Mouse (Mus musculus) gastrocnemius, adult 2 months (tissue): Measurements from ENCODE around the gene Inf2. TPM values are rescaled to one million over a fixed set of nuclear protein-coding genes. Genes with fewer than 3 reads are reported as not detected.

Source experiments
- DNase-seq: peaks from one replicate; pipeline ENCODE4 v3.0.0; 2022
- H3K27ac ChIP-seq: fragments of 200-600 bp; 2 replicates; pipeline ENCODE4 v1.8.1; 2022; ENCODE audit warnings: mild to moderate bottlenecking
- H3K4me3 ChIP-seq: fragments of 200-600 bp; 2 replicates; pipeline ENCODE4 v1.8.1; 2022; ENCODE audit warnings: mild to moderate bottlenecking, moderate library complexity
- CTCF ChIP-seq: fragments of 200-600 bp; IDR thresholded peaks from 2 replicates; pipeline ENCODE4 v1.8.1; 2022; ENCODE audit warnings: antibody characterized with exemption, mild to moderate bottlenecking, moderate library complexity
- intact Hi-C: fragments of 180-260 bp; cut with DNase I; formaldehyde crosslinking; loops from one replicate; pipeline ENCODE4 v1.15.1; 2025
- long read RNA-seq, 2 experiments: library from polyadenylated mRNA; stranded (forward); transcript quantifications; one replicate each; pipeline ENCODE4 v2.0.0; 2021
- total RNA-seq, 2 experiments: library from RNA; stranded (reverse); gene quantifications; 2 replicates each; pipeline ENCODE4 v1.2.3; 2021

The Inf2 gene
- 10 to 100 TPM in 1 of 2 experiments, 1 to 10 TPM in 1; 8.2 to 13.0 TPM for total RNA-seq
- long read RNA-seq, experiment 1, partial matches to known transcripts: 3 of 5 reads
- long read RNA-seq, experiment 1, other reads (novel, unspliced or antisense): 2 of 5 reads
- long read RNA-seq, experiment 2, partial matches to known transcripts: 0 of 1 reads
- long read RNA-seq, experiment 2, other reads (novel, unspliced or antisense): 1 of 1 reads

DNA sequence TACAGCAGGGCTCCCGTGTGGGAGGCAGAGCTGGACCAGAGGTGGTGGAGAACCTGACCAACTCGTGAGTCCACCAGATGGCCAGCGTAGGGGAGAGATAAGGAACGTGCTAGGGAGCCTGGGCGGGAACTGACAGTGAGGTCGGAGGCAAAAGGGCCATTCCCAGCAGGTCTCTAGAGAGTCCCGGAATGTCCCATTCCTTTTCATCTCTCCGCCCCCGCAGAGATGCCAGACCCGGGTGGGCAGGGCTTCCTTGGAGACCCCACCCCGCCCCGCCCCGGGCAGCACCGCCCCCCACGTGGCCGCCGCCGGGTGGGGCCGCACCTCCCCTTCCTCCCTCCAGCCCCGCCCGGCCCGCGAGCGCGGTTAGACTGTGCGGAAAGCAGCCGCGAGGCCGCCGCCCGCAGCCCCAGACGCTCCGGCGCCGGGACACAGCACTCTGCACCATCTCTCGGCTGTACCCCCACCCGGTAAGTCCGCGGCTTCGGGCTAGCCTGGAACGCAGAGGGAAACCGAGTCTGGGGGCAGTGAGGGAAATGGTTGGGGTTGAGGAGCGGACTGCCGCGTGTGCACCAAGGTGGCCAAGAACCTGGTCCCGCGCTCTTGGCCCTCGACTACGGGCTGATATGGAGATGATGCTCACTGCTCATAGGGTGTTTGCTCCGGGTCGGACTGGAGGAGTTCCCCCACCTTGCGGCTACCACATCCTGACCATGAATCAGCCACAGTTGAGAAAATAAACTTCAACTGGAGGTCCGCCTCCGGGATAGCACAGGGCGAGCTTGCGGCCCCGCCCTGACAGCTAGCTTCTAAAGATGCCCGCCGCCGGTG, at the start of gene Inf2:
Gene Inf2 (plus strand): TSS at position 359 of the 831 bp plus-strand sequence.
- peak; percentile 90 for DNase-seq
- peak within 1 kb of the TSS; percentile 93 for H3K27ac ChIP-seq
- TF ChIP-seq CTCF: no peak

DNA sequence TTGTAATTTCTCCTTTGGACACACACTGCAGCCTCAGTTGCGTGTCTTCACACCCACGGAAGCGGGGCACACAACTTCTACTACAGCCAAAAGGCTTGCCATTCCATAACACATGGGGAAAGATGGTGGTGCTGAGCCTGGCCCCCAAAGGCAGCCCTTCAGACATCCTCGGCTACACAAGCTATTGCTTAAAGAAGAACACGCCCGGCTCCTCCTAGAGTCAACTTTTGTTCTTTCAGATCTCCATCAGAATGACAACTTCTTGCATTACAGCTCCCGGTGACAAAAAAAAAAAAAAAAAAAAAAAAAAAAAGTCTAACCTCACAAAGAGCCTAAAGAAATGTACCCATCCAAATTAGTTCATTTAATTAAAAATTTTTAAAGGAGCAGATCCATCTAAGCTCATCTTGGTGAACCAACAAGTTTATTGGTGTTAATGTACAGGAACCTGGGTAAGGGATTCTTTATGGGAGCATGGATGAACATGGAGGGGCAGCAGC, 49.1 kb upstream of the Inf2 start:
- Histone ChIP-seq H3K4me3 (no peak overlapping the region), H3K27ac (no peak overlapping the region)
- TF ChIP-seq CTCF: no peak
- intact Hi-C loops: no loop called here
- no peak for DNase-seq

More for the DNA sequence above, at the start of gene Inf2:
- peak within 1 kb of the TSS; percentile 85 for H3K4me3 ChIP-seq
- intact Hi-C loops: no loop called here

DNA sequence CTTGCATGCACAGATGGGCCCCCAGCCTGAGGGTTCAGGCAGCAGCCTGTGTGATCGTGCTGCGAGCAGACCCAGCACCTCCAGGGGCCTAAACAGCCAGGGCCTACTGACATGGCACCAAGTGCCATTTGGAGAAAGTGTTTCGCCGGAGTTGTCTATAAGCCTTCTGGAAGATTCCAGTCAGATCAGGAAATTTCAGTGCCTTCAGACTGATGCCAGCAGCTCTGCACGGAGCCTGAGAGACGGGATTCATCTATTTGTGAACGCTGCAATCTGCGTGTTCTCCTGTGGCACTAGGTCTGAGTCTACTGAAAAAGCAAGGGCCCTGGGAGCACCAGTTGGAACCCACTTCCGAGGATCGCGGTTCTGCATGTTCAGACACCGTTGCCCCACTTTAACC, 48.3 kb upstream of the Inf2 start:
- intact Hi-C loops: loop anchor here (5.0 kb wide), 2 partner anchors 68 to 128 kb away; no protein-coding TSS in a partner anchor
- no peak for TF ChIP-seq CTCF

DNA sequence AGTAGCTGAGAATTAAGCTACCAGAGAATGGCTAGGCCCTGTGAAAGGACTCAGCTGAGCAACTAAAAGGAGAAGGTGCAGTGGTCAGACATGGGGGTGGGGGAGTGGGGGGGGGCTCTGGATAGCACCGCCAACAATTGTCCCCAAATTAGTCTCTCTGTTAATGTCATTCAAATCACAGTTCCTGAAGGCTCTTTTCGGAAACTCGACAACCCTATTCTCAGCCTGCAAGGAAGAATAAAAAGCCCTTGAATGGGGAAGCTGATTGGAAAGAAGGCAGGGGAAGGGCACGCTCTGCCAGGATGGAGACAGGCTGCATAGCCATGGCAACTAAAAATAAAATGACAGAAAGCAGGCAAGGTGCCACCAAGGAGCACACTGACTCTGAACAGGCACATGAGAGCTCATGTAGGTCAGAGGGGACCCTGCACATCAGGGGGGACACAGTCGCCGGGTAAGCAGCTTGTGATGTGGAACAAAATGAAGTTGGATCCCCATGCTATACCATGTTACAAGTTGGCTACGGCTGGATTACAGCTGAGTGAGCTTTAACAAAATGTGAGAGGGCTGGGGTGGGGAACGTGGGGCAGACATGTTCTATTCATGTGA, 47.0 kb upstream of the Inf2 start:
- intact Hi-C loops: loop anchor here (2.0 to 5.0 kb wide), 4 partner anchors 43 to 397 kb away; no protein-coding TSS in a partner anchor
- no peak for TF ChIP-seq CTCF
- no peak for DNase-seq

More for the DNA sequence above, 48.3 kb upstream of the Inf2 start:
- no peak for DNase-seq
- no peak overlapping the region for H3K4me3 ChIP-seq
- H3K27ac ChIP-seq: no peak overlapping the region

DNA sequence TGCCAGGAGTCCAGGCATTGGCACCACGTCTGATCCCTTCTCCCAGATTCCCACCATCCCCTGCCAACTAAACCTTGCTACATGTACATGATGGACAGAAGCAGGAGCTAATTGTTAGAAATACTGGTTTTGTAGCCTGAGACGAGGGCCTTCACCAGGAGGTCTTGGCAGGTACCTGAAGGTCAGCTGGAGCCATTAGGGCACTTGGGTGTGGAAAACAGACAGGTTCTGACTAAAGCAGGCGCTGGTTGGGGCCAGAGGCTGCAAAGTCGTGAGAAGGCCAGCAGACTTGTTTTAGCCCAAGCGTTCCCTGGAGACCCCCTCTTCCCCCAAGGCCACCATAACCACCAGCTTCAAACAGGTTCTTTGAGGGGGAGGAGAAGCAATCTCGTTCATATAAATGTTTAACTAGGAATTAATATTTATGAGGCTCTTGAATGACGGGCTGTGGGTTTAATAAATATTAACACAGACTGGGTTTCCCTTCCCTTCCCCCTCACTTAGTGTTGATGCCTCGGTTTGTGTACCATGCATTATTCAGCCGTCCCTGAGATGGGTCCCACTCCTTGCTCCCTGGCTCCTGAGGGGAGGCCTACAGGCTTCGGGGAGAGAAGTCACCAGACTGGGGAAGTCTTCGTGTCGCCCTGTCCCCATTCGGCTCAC, 46.2 kb upstream of the Inf2 start:
- TF ChIP-seq CTCF: no peak
- H3K27ac ChIP-seq: no peak overlapping the region
- no peak overlapping the region for H3K4me3 ChIP-seq
- intact Hi-C loops: loop anchor here (2.0 to 5.0 kb wide), 4 partner anchors 44 to 398 kb away; no protein-coding TSS in a partner anchor
- no peak for DNase-seq

More for the DNA sequence above, 47.0 kb upstream of the Inf2 start:
- Histone ChIP-seq H3K27ac (no peak overlapping the region), H3K4me3 (no peak overlapping the region)

DNA sequence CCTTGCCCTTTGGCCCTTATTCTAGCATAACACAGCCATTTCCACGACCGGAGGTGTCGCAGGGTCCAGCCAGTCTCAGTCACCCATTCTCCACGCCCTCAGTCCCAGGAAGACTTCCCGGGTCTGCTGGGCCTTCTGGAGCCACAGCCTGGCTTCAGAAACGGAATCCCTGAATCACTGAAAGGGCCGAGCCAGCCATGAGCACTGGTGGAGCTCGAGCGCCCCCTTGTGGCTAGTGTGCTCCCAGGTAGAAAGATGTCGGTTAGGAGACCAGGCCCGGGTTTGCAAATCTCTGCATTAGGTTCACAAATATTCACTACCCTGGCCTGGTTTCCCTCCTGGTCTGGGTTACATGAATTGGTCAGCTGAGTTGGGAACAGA, 45.7 kb upstream of the Inf2 start:
- DNase-seq: peak; percentile 91
- intact Hi-C loops: loop anchor here (1.0 to 5.0 kb wide), 5 partner anchors 44 to 430 kb away; no protein-coding TSS in a partner anchor

DNA sequence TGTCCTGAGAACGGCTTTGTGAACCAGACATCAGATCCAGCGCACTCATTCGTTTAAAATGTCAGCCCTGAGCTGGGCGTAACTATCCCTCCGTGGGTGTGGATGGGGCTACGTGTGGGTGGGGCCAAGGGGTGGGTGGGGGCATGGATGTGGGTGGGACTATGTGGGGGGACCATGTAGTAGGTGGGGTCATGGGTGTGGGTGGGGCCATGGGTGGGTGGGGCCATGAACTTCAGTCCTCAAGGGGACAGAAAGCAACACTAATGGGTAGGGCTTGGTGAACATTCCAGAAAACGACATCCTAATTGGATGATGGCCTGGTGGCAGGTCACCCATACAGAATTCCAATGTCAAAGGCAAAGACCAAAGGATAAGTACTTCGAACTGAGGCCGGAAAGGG, 44.6 kb upstream of the Inf2 start:
- no peak for DNase-seq
- Histone ChIP-seq H3K27ac (no peak overlapping the region), H3K4me3 (no peak overlapping the region)
- TF ChIP-seq CTCF: no peak
- intact Hi-C loops: loop anchor here (1.0 to 5.0 kb wide), 5 partner anchors 45 to 431 kb away; no protein-coding TSS in a partner anchor

More for the DNA sequence above, 45.7 kb upstream of the Inf2 start:
- no peak overlapping the region for H3K4me3 ChIP-seq
- no peak overlapping the region for H3K27ac ChIP-seq
- TF ChIP-seq CTCF: no peak; the same call in 1 of the 2 replicates

DNA sequence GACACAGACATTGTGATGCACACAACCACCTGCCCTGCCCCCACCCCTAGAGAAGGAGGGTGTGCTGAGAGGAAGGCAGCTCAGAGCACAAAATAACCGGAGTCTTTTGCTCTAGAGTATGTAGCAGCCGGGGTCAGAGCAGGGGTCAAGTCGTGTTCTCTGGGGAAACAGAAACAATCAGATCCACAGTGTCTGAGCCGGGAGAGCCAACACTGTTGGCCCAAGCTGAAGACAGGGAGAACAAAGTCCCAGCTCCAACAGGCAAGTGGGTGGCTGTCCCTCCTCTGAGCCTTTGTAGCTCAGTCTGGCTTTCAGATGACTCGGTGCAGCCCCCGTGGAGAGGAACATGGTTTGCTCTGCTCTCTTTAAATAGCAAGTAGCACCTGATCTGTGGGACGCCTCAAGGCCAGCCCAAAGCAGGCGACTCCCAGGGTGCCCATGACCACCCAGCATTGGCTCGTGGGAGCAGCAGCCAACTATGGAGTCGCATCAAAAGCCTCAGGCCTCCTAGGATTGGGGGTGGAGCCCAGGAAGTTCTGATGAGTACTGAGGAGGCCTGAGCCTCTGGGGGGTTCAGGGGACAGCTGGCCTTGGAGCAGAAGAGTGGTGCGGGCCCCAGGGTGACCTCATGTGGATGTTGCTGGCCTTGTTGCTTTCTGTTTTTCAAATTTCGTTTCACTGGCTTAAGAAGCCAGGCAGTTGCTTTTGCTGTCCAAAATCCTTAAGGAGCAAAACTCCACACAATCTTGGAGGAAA, 43.5 kb upstream of the Inf2 start:
- no peak overlapping the region for H3K4me3 ChIP-seq
- intact Hi-C loops: loop anchor here (5.0 kb wide), 2 partner anchors 73 to 133 kb away; no protein-coding TSS in a partner anchor
- H3K27ac ChIP-seq: peak overlapping the region; percentile 56
- no peak for TF ChIP-seq CTCF
- DNase-seq: peak; percentile 46

DNA sequence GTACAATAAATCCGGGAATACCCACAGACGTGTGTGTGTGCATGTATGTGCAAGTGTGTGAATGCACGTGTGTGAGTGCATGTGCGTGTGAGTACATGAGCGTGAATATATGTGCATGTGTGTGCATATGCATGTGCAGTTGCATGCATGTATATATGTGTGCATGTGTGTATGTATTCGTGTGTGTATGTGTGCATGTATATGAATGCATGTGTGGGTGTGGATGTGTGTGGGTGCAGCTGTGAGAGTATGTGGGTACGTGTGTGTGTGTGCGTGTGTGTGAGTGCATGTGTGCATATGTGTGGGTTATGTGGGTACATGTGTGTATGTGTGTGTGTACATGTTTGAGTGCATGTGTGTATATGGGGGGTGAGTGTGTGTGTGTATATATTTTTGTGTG, 42.5 kb upstream of the Inf2 start:
- no peak overlapping the region for H3K4me3 ChIP-seq
- no peak overlapping the region for H3K27ac ChIP-seq
- intact Hi-C loops: no loop called here
- no peak for TF ChIP-seq CTCF
- no peak for DNase-seq

DNA sequence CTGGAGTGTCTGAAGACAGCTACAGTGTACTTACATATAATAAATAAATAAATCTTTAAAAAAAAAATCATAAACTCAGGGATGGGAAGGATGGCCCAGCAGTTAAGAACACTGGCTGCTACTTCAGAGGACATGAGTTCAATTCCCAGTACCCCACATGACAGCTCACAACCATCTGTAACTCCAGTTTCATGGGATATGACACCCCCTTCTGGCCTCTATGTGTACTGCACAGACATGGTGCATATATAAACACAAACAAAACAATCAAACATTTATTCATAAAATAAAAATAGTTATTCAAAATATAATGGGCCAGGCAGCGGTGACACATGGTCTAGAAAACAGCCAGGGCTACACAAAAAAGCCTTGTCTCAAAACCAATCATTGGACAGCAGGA, 39.3 kb upstream of the Inf2 start:
- TF ChIP-seq CTCF: peak; percentile 17; the same call in 1 of the 2 replicates
- Histone ChIP-seq H3K27ac (no peak overlapping the region), H3K4me3 (no peak overlapping the region)
- DNase-seq: no peak
- intact Hi-C loops: no loop called here

DNA sequence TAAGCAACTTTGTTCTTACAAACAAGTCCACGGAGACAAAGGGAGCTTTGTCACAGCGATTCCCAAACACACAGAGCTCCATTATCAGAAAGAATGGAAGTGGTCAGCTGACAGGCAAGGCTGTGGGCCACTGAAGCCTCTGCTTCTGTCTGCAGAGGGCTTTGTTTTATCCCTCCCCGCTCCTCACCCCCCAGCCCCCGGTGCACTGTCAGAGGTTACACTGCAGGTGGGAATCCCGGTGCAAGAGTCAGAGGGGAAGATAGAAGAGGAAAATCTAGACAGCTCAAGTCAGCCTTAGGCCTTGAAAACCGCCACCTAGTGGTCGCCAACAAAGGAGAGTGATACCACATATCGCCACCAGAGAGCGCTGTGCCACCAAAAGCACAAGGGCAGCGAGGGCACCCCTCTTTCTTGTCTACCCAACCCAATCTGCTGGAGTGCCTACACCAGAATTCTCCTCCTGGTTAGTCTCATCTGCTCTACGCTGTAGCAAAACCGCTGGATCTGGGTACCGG, 36.7 kb upstream of the Inf2 start:
- Histone ChIP-seq H3K4me3 (no peak overlapping the region), H3K27ac (peak overlapping the region; percentile 28; the same call in 1 of the 2 replicates)
- intact Hi-C loops: loop anchor here (1.0 kb wide), 2 partner anchors 53 to 72 kb away; no protein-coding TSS in a partner anchor
- peak; percentile 83 for DNase-seq
- TF ChIP-seq CTCF: peak; percentile 99
